Comparison of ENCODE assay signal across 8 mouse cellular contexts in genomic region chr8:124257363-124257762, GRCm38 (mm10). TPM values are rescaled to one million over a fixed set of nuclear protein-coding genes. Genes with fewer than 3 reads are reported as not detected.
DNase-seq lines count a peak whose midpoint lies in the region; ATAC-seq lines count a peak whose summit lies in the region.

No protein-coding gene starts in this region.

- H3K27me3 ChIP-seq in neural tube, embryonic 15.5 days (replicated peaks): no peaks in the 10 kb centered on the region

- no peak overlapping the region for H3K4me3 ChIP-seq in neural tube, embryonic 15.5 days (replicated peaks)

- ATAC-seq in cerebellum, adult (ENCODE audit: insufficient number of reproducible peaks, low FRiP score, low TSS enrichment): peak; percentile 28; the same call in 1 of the 2 replicates
- ATAC-seq in hematopoietic stem cell, adult 5-6 weeks (replicated peaks in 1 of 2; ENCODE audit: insufficient read depth in 1 of 2, low FRiP score in 2 of 2, low TSS enrichment in 1 of 2, low read depth in 1 of 2, poor library complexity in 2 of 2, severe bottlenecking in 2 of 2): peak; percentile 68 to 72
- ATAC-seq in neural tube, embryonic 15.5 days (ENCODE audit: low FRiP score): peak; percentile 66

- no peaks in the 10 kb centered on the region for H3K9me3 ChIP-seq in neural tube, embryonic 15.5 days (replicated peaks)

- peaks cover 69% of the 10 kb centered on the region for H3K4me1 ChIP-seq in neural tube, embryonic 15.5 days

- WGBS in neural tube, embryonic 15.5 days: 22% methylated on average over 10 of the region's 10 CpGs

- H3K27ac ChIP-seq in neural tube, embryonic 15.5 days (replicated peaks): peak overlapping the region; percentile 74

- no peaks in the 10 kb centered on the region for H3K36me3 ChIP-seq in neural tube, embryonic 15.5 days

- no peak overlapping the region for H3K4me2 ChIP-seq in neural tube, embryonic 15.5 days

- no peak for DNase-seq in cerebellum, adult 8-10 months
- peak; percentile 65 for DNase-seq in adrenal gland, postnatal 25 days
- DNase-seq in frontal cortex, postnatal 10 days (ENCODE audit: low spot score in 2 of 2): peak; percentile 50 to 58
- DNase-seq in left cerebral cortex, postnatal 10 days (ENCODE audit: extremely low spot score in 1 of 2, low spot score in 2 of 2): peak; percentile 50 to 88
- DNase-seq in spleen, adult 12 weeks (ENCODE audit: low spot score): no peak

- intact Hi-C loops in left cerebral cortex, postnatal 10 days (cut with DNase I): no loop called here

- no peak overlapping the region for H3K9ac ChIP-seq in neural tube, embryonic 15.5 days (replicated peaks)

RNA-seq across cellular contexts. Expression of gene Galnt2, which starts 26.2 kb away (rescaled TPM):
- 33.5 and 60.5 TPM in 2 replicates for total RNA-seq in adrenal gland, postnatal 25 days (2021)
- total RNA-seq in hematopoietic stem cell, adult 5-6 weeks (2017): 26.9 and 42.6 TPM in 2 replicates
- total RNA-seq in left cerebral cortex, postnatal 10 days (2021): 10 to 100 TPM; 86.0 to 91.2 TPM
- 59.7 and 62.7 TPM in 2 replicates for polyA plus RNA-seq in neural tube, embryonic 15.5 days (2015; fragmentation: Nextera tagmentation; extraction: Ambion mirVana)

Comparison
In these comparisons a context has a peak if more than half of its experiments do, and no peak if none do; other contexts are left out.
1. DNase-seq: peak in adrenal gland, postnatal 25 days (single experiment), frontal cortex, postnatal 10 days (2 of 2) and left cerebral cortex, postnatal 10 days (2 of 2); none in cerebellum, adult 8-10 months (single experiment) and spleen, adult 12 weeks (single experiment).
2. Peak in every context shown above with its lines, with median percentiles within 50 percentile points of each other: ATAC-seq.